Mouse (Mus musculus) thymus, adult 2 months (tissue): ENCODE results near the gene Kcnab1.

Experiments used
- CTCF ChIP-seq: fragments of 200-500 bp; IDR thresholded peaks from 2 replicates; pipeline ENCODE4 v1.5.1; 2012; ENCODE audit warnings: mild to moderate bottlenecking, control low read depth, low read length, moderate library complexity, borderline replicate concordance; ENCODE audit not compliant: control insufficient read depth, poor library complexity, insufficient read depth; ENCODE audit errors: extremely low read depth
- POLR2A ChIP-seq: fragments of 200-500 bp; IDR thresholded peaks from 2 replicates; pipeline ENCODE4 v1.6.1; 2012; ENCODE audit warnings: mild to moderate bottlenecking, low read length, control low read depth, moderate library complexity; ENCODE audit not compliant: control insufficient read depth, poor library complexity, insufficient read depth; ENCODE audit errors: extremely low read depth

GRCm38 (mm10) chr3:65104117-65104516 is 5.1 kb upstream of the Kcnab1 start:
- no peak for TF ChIP-seq POLR2A
- no peak for TF ChIP-seq CTCF
